Mouse (Mus musculus) stomach, postnatal 0 days (tissue): Measurements from ENCODE around the gene Ap1g1. TPM values are rescaled to one million over a fixed set of nuclear protein-coding genes. Genes with fewer than 3 reads are reported as not detected.

Experiments used
- ATAC-seq: fragments of 200-750 bp; cut with Nextera tagmentation; 2 replicates; pipeline ENCODE4 v1.8.0; 2017; ENCODE audit not compliant: low FRiP score, low TSS enrichment
- DNase-seq: peaks from one replicate; pipeline ENCODE4 v3.0.0-alpha.2; 2016; ENCODE audit warnings: low spot score
- H3K27ac ChIP-seq: fragments of 300-500 bp; sonication (generic); replicated peaks from 2 replicates; pipeline ENCODE4 v1.5.1; 2014; ENCODE audit warnings: mild to moderate bottlenecking, control low read depth
- H3K27me3 ChIP-seq: fragments of 300-500 bp; sonication (generic); 2 replicates; pipeline ENCODE4 v1.6.1; 2014; ENCODE audit warnings: low read length; ENCODE audit not compliant: control insufficient read depth, insufficient read depth
- H3K36me3 ChIP-seq: fragments of 300-500 bp; sonication (generic); 2 replicates; pipeline ENCODE4 v1.6.1; 2014; ENCODE audit warnings: low read length, mixed read lengths; ENCODE audit not compliant: control insufficient read depth, insufficient read depth
- H3K4me1 ChIP-seq: fragments of 300-500 bp; sonication (generic); replicated peaks from 2 replicates; pipeline ENCODE4 v1.6.1; 2014; ENCODE audit warnings: antibody characterized with exemption; ENCODE audit not compliant: control insufficient read depth, insufficient read depth
- H3K4me2 ChIP-seq: fragments of 300-500 bp; sonication (generic); replicated peaks from 2 replicates; pipeline ENCODE4 v1.6.1; 2014; ENCODE audit warnings: low read depth, mild to moderate bottlenecking, control low read depth, moderate library complexity
- H3K4me3 ChIP-seq: fragments of 300-500 bp; sonication (generic); 2 replicates; pipeline ENCODE4 v1.5.1; 2014; ENCODE audit warnings: low read depth, low read length, control low read depth
- H3K9ac ChIP-seq: fragments of 300-500 bp; sonication (generic); 2 replicates; pipeline ENCODE4 v1.6.1; 2014; ENCODE audit warnings: mild to moderate bottlenecking, low read length, control low read depth, mixed read lengths
- H3K9me3 ChIP-seq: fragments of 300-500 bp; sonication (generic); 2 replicates; pipeline ENCODE4 v1.6.1; 2016; ENCODE audit warnings: low read length; ENCODE audit not compliant: control insufficient read depth
- CTCF ChIP-seq: IDR thresholded peaks from 2 replicates; pipeline ENCODE4 v1.5.1; 2016; ENCODE audit warnings: antibody characterized with exemption, low read depth, mild to moderate bottlenecking, moderate library complexity
- EP300 ChIP-seq: optimal IDR thresholded peaks from 2 replicates; pipeline ENCODE3; 2016; ENCODE audit warnings: antibody characterized with exemption
- WGBS: fragments of 180-500 bp; shearing (Covaris S2); extraction: QIAGEN DNeasy Blood & Tissue Kit; methylation state at CpG from one replicate; pipeline ENCODE4 v1.1.7; 2014; 5-methylcytosine and 5-hydroxymethylcytosine counted together
- polyA plus RNA-seq: library from polyadenylated mRNA; unstranded; fragments of >200 nt; fragmentation: Nextera tagmentation; extraction: Ambion mirVana; gene quantifications from 2 replicates; pipeline ENCODE4 v1.2.1, GENCODE M21; 2015

The Ap1g1 gene
- polyA plus RNA-seq, 1 experiment from 2014 or later: 20.2 TPM

GRCm38 (mm10) chr8:109839822-109840221 lies 61.5 kb downstream of the Ap1g1 start:
- no peak overlapping the region for H3K4me3 ChIP-seq
- no peaks in the 10 kb centered on the region for H3K9me3 ChIP-seq
- no peak overlapping the region for H3K9ac ChIP-seq
- no peaks in the 10 kb centered on the region for H3K27me3 ChIP-seq
- 89% methylated on average over 2 of the region's 2 CpGs for WGBS
- TF ChIP-seq EP300 (no peak), CTCF (no peak)
- no peak for ATAC-seq
- H3K27ac ChIP-seq: no peak overlapping the region
- no peaks in the 10 kb centered on the region for H3K4me1 ChIP-seq
- peaks cover 13% of the 10 kb centered on the region for H3K36me3 ChIP-seq
- DNase-seq: no peak
- no peak overlapping the region for H3K4me2 ChIP-seq

- H3K36me3 ChIP-seq: peaks cover 16% of the 10 kb centered on the region
- WGBS: 95% methylated on average over 1 of the region's 1 CpGs
Observed at GRCm38 (mm10) chr8:109842468-109842867, 64.1 kb downstream of the Ap1g1 start.

DNA sequence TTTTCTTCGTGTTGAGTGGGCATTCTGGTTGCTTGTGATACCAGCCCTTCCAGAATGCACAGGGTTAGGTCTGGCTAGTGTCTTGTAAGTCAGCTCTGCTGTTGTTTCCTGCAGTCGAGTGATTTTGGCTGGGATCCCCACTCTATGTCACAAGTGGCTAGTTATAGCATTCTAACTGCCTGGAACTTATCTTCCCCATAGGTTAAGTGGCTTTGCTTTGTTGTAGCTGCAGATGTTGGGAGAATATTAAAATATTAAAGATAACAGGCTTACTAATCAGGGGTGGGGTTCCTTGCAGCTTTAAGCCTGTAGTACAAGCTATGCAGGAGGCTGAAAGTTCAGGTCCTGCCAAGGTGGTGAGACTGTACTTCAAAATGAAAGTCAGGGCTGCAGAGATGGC lies 69.5 kb downstream of the Ap1g1 start:
- WGBS: 63% methylated on average over 2 of the region's 2 CpGs
- no peaks in the 10 kb centered on the region for H3K4me1 ChIP-seq
- H3K4me2 ChIP-seq: no peak overlapping the region
- no peaks in the 10 kb centered on the region for H3K9me3 ChIP-seq
- no peak overlapping the region for H3K9ac ChIP-seq
- peaks cover 29% of the 10 kb centered on the region for H3K36me3 ChIP-seq
- no peak overlapping the region for H3K27ac ChIP-seq
- ATAC-seq (no peak), DNase-seq (no peak)
- no peaks in the 10 kb centered on the region for H3K27me3 ChIP-seq
- TF ChIP-seq EP300 (no peak), CTCF (no peak)
- H3K4me3 ChIP-seq: no peak overlapping the region

More at GRCm38 (mm10) chr8:109842468-109842867, 64.1 kb downstream of the Ap1g1 start:
- Histone ChIP-seq H3K4me3 (no peak overlapping the region), H3K9me3 (no peaks in the 10 kb centered on the region), H3K27ac (no peak overlapping the region), H3K9ac (no peak overlapping the region), H3K4me1 (no peaks in the 10 kb centered on the region), H3K4me2 (no peak overlapping the region), H3K27me3 (no peaks in the 10 kb centered on the region)
- no peak for DNase-seq
- no peak for TF ChIP-seq CTCF
- ATAC-seq: no peak

DNA sequence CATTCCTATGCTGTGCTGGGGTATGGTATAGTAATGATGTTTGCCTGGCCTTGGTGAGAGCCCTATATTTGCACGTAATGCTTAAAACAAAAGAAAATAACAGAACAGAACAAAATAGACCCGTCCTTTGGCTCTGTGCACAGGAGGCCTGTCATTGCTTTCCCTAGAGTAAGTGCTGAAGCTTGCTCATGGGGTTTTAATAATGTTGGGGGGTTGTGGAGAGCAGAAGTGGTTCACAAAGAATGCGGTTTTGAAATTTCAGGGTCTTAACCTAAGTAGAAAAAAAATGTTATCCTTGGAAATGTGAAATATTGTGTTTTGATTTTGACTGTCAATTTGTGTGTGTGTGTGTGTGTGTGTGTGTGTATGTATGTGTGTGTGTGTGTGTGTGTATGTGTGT lies 70.6 kb downstream of the Ap1g1 start:
- TF ChIP-seq EP300 (no peak), CTCF (no peak)
- H3K36me3 ChIP-seq: peaks cover 26% of the 10 kb centered on the region
- no peak for DNase-seq
- H3K4me1 ChIP-seq: no peaks in the 10 kb centered on the region
- no peak overlapping the region for H3K27ac ChIP-seq
- H3K9me3 ChIP-seq: no peaks in the 10 kb centered on the region
- no peak overlapping the region for H3K9ac ChIP-seq
- no peak overlapping the region for H3K4me2 ChIP-seq
- no peaks in the 10 kb centered on the region for H3K27me3 ChIP-seq
- ATAC-seq: no peak
- no peak overlapping the region for H3K4me3 ChIP-seq
- WGBS: 84% methylated on average over 3 of the region's 3 CpGs

DNA sequence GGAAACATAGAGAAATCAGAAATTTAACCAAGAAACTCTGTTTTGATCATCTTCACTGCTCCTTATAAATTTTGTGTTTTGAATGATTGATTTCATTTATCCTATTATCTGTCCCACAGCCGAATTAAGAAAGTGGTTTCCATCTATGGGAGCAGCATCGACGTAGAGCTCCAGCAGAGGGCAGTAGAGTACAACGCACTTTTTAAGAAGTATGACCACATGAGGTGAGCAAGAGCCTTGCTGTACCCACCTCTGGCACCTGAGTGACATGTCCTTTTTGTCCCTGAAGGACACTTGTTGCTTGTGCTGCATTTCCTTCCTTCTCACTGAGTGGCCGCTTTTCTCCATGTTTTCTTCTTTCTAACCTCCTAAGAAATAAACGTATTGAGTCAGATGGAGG lies 75.1 kb downstream of the Ap1g1 start:
- Histone ChIP-seq H3K4me1 (no peaks in the 10 kb centered on the region), H3K4me3 (no peak overlapping the region), H3K4me2 (no peak overlapping the region), H3K9ac (no peak overlapping the region), H3K36me3 (peaks cover 25% of the 10 kb centered on the region), H3K27me3 (no peaks in the 10 kb centered on the region), H3K9me3 (no peaks in the 10 kb centered on the region), H3K27ac (no peak overlapping the region)
- peak; percentile 90 for TF ChIP-seq CTCF
- no peak for TF ChIP-seq EP300
- WGBS: 39% methylated on average over 6 of the region's 6 CpGs
- DNase-seq (peak; percentile 63), ATAC-seq (no peak)

DNA sequence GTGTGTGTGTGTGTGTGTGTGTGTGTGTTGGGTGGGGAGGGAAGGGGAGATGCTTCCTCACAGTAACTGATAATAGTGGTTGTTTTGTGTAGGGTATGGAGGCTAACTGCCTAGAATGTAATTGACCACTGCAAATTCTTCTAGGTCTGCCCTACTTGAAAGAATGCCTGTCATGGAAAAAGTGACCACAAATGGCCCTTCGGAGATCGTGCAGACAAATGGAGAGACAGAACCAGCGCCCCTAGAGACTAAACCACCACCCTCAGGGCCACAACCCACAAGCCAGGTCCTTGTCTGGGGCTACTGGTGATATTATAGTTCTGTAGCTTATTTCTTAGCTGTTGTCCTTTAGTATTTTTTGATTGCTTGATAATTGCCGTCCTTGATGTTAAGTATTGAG lies 76.2 kb downstream of the Ap1g1 start:
- H3K36me3 ChIP-seq: peaks cover 26% of the 10 kb centered on the region
- no peaks in the 10 kb centered on the region for H3K4me1 ChIP-seq
- 94% methylated on average over 4 of the region's 4 CpGs for WGBS
- H3K4me3 ChIP-seq: no peak overlapping the region
- no peaks in the 10 kb centered on the region for H3K9me3 ChIP-seq
- H3K27me3 ChIP-seq: no peaks in the 10 kb centered on the region
- ATAC-seq: no peak
- H3K27ac ChIP-seq: no peak overlapping the region
- no peak overlapping the region for H3K9ac ChIP-seq
- TF ChIP-seq EP300: no peak
- TF ChIP-seq CTCF: no peak
- DNase-seq: no peak
- H3K4me2 ChIP-seq: no peak overlapping the region
